Mouse (Mus musculus): ENCODE results near the gene Vamp5. TPM values are rescaled to one million over a fixed set of nuclear protein-coding genes. Genes with fewer than 3 reads are reported as not detected.
A peak's percentile ranks its signal among the peaks of the same experiment; 100 is the strongest.

Vamp5 gene
- polyA plus RNA-seq, 1 experiment from 2014 or later = 13.7 TPM

DNA sequence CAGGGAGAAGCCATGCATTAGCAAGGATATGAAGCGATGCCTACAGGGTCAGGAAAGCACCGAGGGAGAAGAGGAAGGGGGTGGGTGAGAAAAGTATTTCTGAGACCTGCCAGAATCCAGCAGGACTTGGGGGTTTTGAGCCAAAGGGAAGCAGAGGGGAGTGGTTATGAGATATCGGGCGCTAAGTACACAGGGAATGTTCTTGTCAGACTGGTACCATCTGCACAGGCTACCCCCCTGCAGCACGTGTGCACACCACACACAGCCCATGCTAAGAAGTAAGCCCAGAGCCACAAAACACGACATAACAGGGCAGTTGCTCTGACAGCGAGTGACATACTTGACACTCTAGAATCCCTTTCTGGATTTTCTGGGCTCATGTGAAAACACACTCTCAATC, 6.1 kb downstream of the Vamp5 start:
- no peaks in the 10 kb centered on the region for H3K36me3 ChIP-seq (ENCODE audit: control insufficient read depth, insufficient read depth, low read length)
- WGBS = 77% methylated on average over 7 of the region's 7 CpGs
- no peaks in the 10 kb centered on the region for H3K9me3 ChIP-seq (ENCODE audit: control insufficient read depth, low read length)
- H3K4me1 ChIP-seq (replicated peaks; ENCODE audit: control insufficient read depth, insufficient read depth, low read length) = no peaks in the 10 kb centered on the region
- no peak for ATAC-seq (ENCODE audit: low FRiP score)
- H3K27ac ChIP-seq (ENCODE audit: low read depth, low read length) = no peak overlapping the region
- no peak overlapping the region for H3K4me2 ChIP-seq (replicated peaks; ENCODE audit: low read depth, low read length)
- no peak overlapping the region for H3K4me3 ChIP-seq (ENCODE audit: low read depth, low read length)
- no peak overlapping the region for H3K9ac ChIP-seq (ENCODE audit: low read depth, low read length)
- DNase-seq (ENCODE audit: low spot score) = no peak
- H3K27me3 ChIP-seq (ENCODE audit: control insufficient read depth, insufficient read depth, low read length) = peaks cover 4% of the 10 kb centered on the region; the same call in 1 of the 2 replicates

DNA sequence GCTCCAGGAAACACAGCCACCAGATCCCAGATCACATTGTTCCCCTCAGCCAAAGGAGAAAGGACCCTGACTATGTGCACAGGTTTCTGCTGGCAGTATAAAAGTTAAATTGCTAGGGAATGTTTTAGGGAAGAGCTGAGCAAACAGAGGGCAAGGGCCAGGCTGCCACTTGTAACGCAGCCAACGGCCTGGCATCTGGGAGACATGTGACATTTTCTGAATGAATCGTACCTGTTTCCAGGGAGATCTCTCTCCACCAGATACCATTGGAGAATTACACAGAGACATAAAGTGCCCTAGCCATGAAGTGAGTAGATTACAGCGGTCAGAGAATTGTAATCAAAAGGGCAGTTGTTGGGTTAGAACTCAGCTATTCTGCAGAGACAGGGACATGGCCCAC, 7.1 kb downstream of the Vamp5 start:
- ATAC-seq (ENCODE audit: low FRiP score) = no peak
- 91% methylated on average over 4 of the region's 4 CpGs for WGBS
- H3K9me3 ChIP-seq (ENCODE audit: control insufficient read depth, low read length) = no peaks in the 10 kb centered on the region

DNA sequence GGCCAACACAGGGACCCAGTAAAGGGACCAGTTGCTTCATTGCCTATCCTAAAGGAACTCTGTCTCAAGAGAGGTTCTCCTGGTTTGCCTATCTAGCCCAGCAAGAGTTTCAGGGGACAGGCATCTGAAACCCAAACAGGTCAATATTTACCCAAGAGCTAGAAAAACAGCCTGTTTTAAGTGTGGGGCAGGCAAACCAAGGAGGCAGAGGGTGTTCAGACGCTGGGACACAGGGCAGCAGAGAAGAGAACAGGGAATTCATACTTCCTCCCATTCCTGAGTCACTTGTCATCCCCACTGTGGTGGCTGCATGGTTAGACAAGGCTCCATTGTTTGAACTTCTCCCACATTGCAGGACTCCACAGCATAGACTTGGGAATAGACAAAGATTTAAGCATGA, 8.7 kb downstream of the Vamp5 start:
- no peaks in the 10 kb centered on the region for H3K27me3 ChIP-seq (ENCODE audit: control insufficient read depth, insufficient read depth, low read length)
- 42% methylated on average over 1 of the region's 1 CpGs for WGBS
- H3K9me3 ChIP-seq (ENCODE audit: control insufficient read depth, low read length) = no peaks in the 10 kb centered on the region
- H3K27ac ChIP-seq (ENCODE audit: low read depth, low read length) = no peak overlapping the region
- H3K9ac ChIP-seq (ENCODE audit: low read depth, low read length) = peak overlapping the region; percentile 27; the same call in 1 of the 2 replicates
- no peaks in the 10 kb centered on the region for H3K36me3 ChIP-seq (ENCODE audit: control insufficient read depth, insufficient read depth, low read length)
- no peak for DNase-seq (ENCODE audit: low spot score)
- H3K4me2 ChIP-seq (replicated peaks; ENCODE audit: low read depth, low read length) = no peak overlapping the region
- no peak for ATAC-seq (ENCODE audit: low FRiP score)
- no peaks in the 10 kb centered on the region for H3K4me1 ChIP-seq (replicated peaks; ENCODE audit: control insufficient read depth, insufficient read depth, low read length)
- no peak overlapping the region for H3K4me3 ChIP-seq (ENCODE audit: low read depth, low read length)

More for the DNA sequence above, 7.1 kb downstream of the Vamp5 start:
- Histone ChIP-seq H3K9ac (ENCODE audit: low read depth, low read length) (no peak overlapping the region), H3K36me3 (ENCODE audit: control insufficient read depth, insufficient read depth, low read length) (no peaks in the 10 kb centered on the region), H3K27ac (ENCODE audit: low read depth, low read length) (no peak overlapping the region), H3K4me2 (replicated peaks; ENCODE audit: low read depth, low read length) (no peak overlapping the region), H3K4me3 (ENCODE audit: low read depth, low read length) (no peak overlapping the region), H3K27me3 (ENCODE audit: control insufficient read depth, insufficient read depth, low read length) (no peaks in the 10 kb centered on the region), H3K4me1 (replicated peaks; ENCODE audit: control insufficient read depth, insufficient read depth, low read length) (no peaks in the 10 kb centered on the region)
- DNase-seq (ENCODE audit: low spot score) = no peak

DNA sequence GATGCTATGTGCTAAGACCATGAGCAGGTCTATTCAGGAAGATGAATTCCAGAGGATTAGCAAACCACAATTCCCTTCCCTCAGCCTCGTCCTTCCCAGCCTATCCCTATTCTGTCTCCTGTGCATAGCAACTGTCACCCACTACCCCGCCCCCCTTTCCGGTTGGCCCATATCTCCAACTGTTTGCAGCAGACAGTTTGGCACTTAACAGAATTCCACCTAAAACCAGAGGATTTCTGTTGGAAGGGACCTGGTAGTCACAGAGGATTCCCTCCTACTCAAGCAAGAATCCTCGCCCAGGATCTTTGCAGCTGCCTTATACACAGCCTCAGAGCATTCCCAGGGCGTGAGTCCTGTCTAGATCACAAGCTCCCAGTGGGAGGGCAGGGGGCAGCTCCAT, 9.1 kb downstream of the Vamp5 start:
- ATAC-seq (ENCODE audit: low FRiP score) (no peak), DNase-seq (ENCODE audit: low spot score) (no peak)
- no peak overlapping the region for H3K27ac ChIP-seq (ENCODE audit: low read depth, low read length)
- H3K4me1 ChIP-seq (replicated peaks; ENCODE audit: control insufficient read depth, insufficient read depth, low read length) = no peaks in the 10 kb centered on the region
- H3K9ac ChIP-seq (ENCODE audit: low read depth, low read length) = peak overlapping the region; percentile 27; the same call in 1 of the 2 replicates
- H3K36me3 ChIP-seq (ENCODE audit: control insufficient read depth, insufficient read depth, low read length) = no peaks in the 10 kb centered on the region
- no peak overlapping the region for H3K4me2 ChIP-seq (replicated peaks; ENCODE audit: low read depth, low read length)
- 57% methylated on average over 5 of the region's 5 CpGs for WGBS
- H3K27me3 ChIP-seq (ENCODE audit: control insufficient read depth, insufficient read depth, low read length) = no peaks in the 10 kb centered on the region
- H3K9me3 ChIP-seq (ENCODE audit: control insufficient read depth, low read length) = no peaks in the 10 kb centered on the region
- H3K4me3 ChIP-seq (ENCODE audit: low read depth, low read length) = no peak overlapping the region

DNA sequence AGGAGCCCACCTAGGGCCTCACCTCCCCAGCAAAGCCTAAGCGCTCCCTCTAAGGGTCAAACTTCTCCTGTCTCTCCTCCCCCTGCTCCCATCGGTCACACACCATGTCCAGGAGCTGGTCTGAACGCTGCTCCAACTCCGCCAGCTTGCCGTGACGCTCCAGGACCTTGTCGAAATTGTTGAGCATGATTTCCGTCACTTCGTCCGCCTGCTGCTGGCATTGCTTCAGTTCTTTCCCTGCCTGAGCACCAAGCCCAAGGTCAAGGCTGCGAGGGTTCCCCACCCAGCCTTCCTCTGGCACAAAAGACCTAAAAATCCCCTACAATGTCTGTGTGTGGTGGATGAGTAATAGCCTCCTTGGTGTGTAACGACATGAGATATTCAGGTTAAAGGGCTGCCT, 10.2 kb downstream of the Vamp5 start:
- DNase-seq (ENCODE audit: low spot score) = no peak
- H3K36me3 ChIP-seq (ENCODE audit: control insufficient read depth, insufficient read depth, low read length) = no peaks in the 10 kb centered on the region
- no peak overlapping the region for H3K9ac ChIP-seq (ENCODE audit: low read depth, low read length)
- ATAC-seq (ENCODE audit: low FRiP score) = no peak
- H3K4me2 ChIP-seq (replicated peaks; ENCODE audit: low read depth, low read length) = no peak overlapping the region
- H3K27ac ChIP-seq (ENCODE audit: low read depth, low read length) = no peak overlapping the region
- no peaks in the 10 kb centered on the region for H3K27me3 ChIP-seq (ENCODE audit: control insufficient read depth, insufficient read depth, low read length)
- H3K4me1 ChIP-seq (replicated peaks; ENCODE audit: control insufficient read depth, insufficient read depth, low read length) = no peaks in the 10 kb centered on the region
- WGBS = 85% methylated on average over 12 of the region's 12 CpGs
- no peak overlapping the region for H3K4me3 ChIP-seq (ENCODE audit: low read depth, low read length)
- no peaks in the 10 kb centered on the region for H3K9me3 ChIP-seq (ENCODE audit: control insufficient read depth, low read length)

DNA sequence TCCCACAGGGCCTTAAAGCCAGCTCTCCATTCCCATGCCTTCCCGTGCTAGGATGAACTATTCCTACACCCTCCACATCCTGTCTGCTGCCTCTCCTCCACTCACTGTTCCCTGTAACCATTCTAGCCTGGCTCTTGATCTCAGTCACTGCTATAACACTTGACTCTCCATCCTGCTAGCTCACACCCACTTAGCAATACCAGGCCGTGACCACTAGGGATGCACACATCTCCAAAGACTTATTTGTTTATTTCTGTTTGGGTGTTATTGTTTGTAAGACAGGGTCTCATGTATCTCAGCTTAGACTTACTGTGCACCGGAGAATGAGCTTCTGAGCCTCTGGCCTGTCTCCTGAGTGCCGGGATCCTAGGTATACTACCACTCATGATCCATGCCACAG, 10.7 kb downstream of the Vamp5 start:
- Histone ChIP-seq H3K27ac (ENCODE audit: low read depth, low read length) (no peak overlapping the region), H3K4me2 (replicated peaks; ENCODE audit: low read depth, low read length) (no peak overlapping the region), H3K9me3 (ENCODE audit: control insufficient read depth, low read length) (no peaks in the 10 kb centered on the region), H3K4me1 (replicated peaks; ENCODE audit: control insufficient read depth, insufficient read depth, low read length) (no peaks in the 10 kb centered on the region), H3K9ac (ENCODE audit: low read depth, low read length) (no peak overlapping the region), H3K36me3 (ENCODE audit: control insufficient read depth, insufficient read depth, low read length) (no peaks in the 10 kb centered on the region), H3K27me3 (ENCODE audit: control insufficient read depth, insufficient read depth, low read length) (no peaks in the 10 kb centered on the region), H3K4me3 (ENCODE audit: low read depth, low read length) (no peak overlapping the region)
- ATAC-seq (ENCODE audit: low FRiP score) = no peak
- no peak for DNase-seq (ENCODE audit: low spot score)
- WGBS = 79% methylated on average over 4 of the region's 4 CpGs

DNA sequence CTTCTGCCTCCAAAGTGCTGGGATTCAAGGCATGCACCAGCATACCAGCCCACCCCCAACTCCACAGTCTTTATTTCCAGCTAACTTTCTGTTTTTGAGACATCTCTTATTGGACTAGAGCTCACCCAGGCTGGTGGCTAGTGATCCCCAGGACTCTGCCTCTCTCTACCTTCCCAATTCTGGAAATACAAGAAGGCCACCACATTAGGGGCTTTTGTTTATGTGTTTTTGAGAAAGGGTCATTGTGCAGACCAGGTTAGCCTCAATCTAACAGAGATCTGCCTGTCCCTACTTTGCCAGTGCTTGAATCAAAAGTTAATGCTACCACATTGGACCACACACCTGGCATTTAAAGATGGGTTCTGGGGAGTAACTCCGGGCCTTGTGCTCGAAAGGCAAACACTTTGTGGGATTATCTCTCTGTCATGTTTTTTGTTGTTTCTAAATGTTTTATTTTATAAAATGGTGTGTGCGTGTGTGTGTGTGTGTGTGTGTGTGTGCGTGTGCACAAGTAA, 12.8 kb downstream of the Vamp5 start:
- Histone ChIP-seq H3K9ac (ENCODE audit: low read depth, low read length) (no peak overlapping the region), H3K4me3 (ENCODE audit: low read depth, low read length) (no peak overlapping the region), H3K27ac (ENCODE audit: low read depth, low read length) (no peak overlapping the region), H3K36me3 (ENCODE audit: control insufficient read depth, insufficient read depth, low read length) (no peaks in the 10 kb centered on the region), H3K27me3 (ENCODE audit: control insufficient read depth, insufficient read depth, low read length) (no peaks in the 10 kb centered on the region), H3K9me3 (ENCODE audit: control insufficient read depth, low read length) (no peaks in the 10 kb centered on the region), H3K4me2 (replicated peaks; ENCODE audit: low read depth, low read length) (no peak overlapping the region), H3K4me1 (replicated peaks; ENCODE audit: control insufficient read depth, insufficient read depth, low read length) (no peaks in the 10 kb centered on the region)
- DNase-seq (ENCODE audit: low spot score) (no peak), ATAC-seq (ENCODE audit: low FRiP score) (no peak)
- WGBS = 90% methylated on average over 4 of the region's 4 CpGs

DNA sequence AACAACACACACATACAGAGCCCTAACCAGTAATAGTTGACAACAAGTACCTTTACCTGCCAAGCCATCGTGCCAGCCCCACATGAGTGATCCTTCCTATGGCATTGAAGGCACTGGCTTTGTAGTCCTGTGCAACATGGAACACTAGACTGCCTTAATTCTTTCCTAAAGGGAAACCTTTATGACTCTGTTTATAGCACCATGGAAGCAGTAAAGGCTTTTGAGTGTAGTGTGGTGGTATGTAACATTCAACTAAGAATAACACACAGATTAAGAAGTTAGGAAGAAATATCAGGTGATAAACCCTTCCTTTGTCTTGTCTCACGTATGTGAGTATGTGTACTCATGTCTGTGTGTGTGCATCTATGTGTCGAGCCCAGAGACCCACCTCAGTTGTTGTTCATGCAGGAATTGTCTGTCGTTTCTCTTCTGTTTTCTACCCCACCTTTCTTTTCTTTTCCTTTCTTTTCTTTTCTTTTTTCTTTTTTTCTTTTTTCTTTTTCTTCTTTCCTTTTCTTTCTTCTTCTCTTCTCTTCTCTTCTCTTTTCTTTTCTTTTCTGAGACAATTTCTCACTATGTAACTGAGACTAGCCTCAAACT, 13.3 kb downstream of the Vamp5 start, which contains the start of gene Rnf181:
Rnf181 (minus strand) TSS at position 113 of the 600 bp plus-strand sequence.
- no peaks in the 10 kb centered on the region for H3K36me3 ChIP-seq (ENCODE audit: control insufficient read depth, insufficient read depth, low read length)
- H3K27ac ChIP-seq (ENCODE audit: low read depth, low read length) = no peak within 1 kb of the TSS
- no peaks in the 10 kb centered on the region for H3K9me3 ChIP-seq (ENCODE audit: control insufficient read depth, low read length)
- no peak within 1 kb of the TSS for H3K4me3 ChIP-seq (ENCODE audit: low read depth, low read length)
- no peaks in the 10 kb centered on the region for H3K4me1 ChIP-seq (replicated peaks; ENCODE audit: control insufficient read depth, insufficient read depth, low read length)
- no peaks in the 10 kb centered on the region for H3K27me3 ChIP-seq (ENCODE audit: control insufficient read depth, insufficient read depth, low read length)
- no peak for DNase-seq (ENCODE audit: low spot score)
- no peak within 1 kb of the TSS for H3K4me2 ChIP-seq (replicated peaks; ENCODE audit: low read depth, low read length)
- no peak for ATAC-seq (ENCODE audit: low FRiP score)
- no peak within 1 kb of the TSS for H3K9ac ChIP-seq (ENCODE audit: low read depth, low read length)
- 79% methylated on average over 4 of the region's 4 CpGs for WGBS

DNA sequence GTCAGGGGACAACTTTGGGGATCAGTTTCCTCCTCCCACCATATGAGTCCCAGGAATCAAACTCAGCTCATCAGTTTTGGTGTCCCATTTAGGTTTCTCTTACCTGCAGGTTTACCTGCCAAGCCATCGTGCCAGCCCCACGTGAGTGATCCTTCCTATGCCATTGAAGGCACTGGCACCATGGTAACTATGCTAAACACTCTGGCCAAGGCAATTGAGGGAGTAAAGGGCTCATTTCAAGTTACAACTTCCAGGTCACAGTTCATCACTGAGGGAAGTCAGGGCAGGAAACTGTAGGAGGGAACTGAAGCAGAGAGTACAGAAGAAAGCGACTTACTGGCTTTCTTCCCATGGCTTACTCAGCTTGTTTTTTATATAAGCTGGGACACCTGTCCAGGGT, 14.0 kb downstream of the Vamp5 start:
- H3K36me3 ChIP-seq (ENCODE audit: control insufficient read depth, insufficient read depth, low read length) = no peaks in the 10 kb centered on the region

More for the DNA sequence above, 14.0 kb downstream of the Vamp5 start:
- no peak overlapping the region for H3K9ac ChIP-seq (ENCODE audit: low read depth, low read length)
- no peak overlapping the region for H3K4me2 ChIP-seq (replicated peaks; ENCODE audit: low read depth, low read length)
- H3K9me3 ChIP-seq (ENCODE audit: control insufficient read depth, low read length) = no peaks in the 10 kb centered on the region
- DNase-seq (ENCODE audit: low spot score) = no peak
- no peak overlapping the region for H3K4me3 ChIP-seq (ENCODE audit: low read depth, low read length)
- H3K27me3 ChIP-seq (ENCODE audit: control insufficient read depth, insufficient read depth, low read length) = no peaks in the 10 kb centered on the region
- no peak overlapping the region for H3K27ac ChIP-seq (ENCODE audit: low read depth, low read length)
- H3K4me1 ChIP-seq (replicated peaks; ENCODE audit: control insufficient read depth, insufficient read depth, low read length) = 0 out of 2 replicates have a peak, but pooled peaks cover 2% of the 10 kb centered on the region
- WGBS = 67% methylated on average over 3 of the region's 3 CpGs
- no peak for ATAC-seq (ENCODE audit: low FRiP score)

Measured in hindbrain, embryonic 11.5 days (tissue).